8 mouse cellular contexts compared by ENCODE assay signal in the genomic region with DNA sequence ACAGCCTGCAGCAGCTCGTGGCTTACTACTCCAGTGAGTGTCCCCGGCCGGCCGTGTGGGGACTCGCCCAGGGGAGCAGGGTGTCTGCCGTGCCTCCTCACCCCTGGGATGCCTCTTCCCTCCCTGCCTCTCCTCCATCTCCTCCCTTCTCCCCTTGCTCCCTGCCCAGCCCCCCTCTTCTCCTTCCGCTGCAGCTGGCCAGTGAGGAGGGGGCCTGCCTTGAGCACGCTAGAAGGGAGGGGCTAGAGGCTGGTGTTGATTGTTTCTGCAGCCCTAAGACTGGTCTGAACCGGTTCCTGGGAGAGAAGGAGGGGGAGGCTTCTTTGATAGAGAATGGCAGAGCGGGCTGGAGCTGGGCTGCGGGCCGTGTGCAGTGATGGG. TPM values are rescaled to one million over a fixed set of nuclear protein-coding genes. Genes with fewer than 3 reads are reported as not detected.
DNase-seq lines count a peak whose midpoint lies in the region; ATAC-seq lines count a peak whose summit lies in the region.

No protein-coding gene starts in this region.

- ATAC-seq in lung, embryonic 16.5 days (ENCODE audit: low read depth): peak; percentile 92
- peak; percentile 92 for ATAC-seq in midbrain, embryonic 14.5 days (ENCODE audit: low FRiP score, low TSS enrichment)
- ATAC-seq in activated CD4-positive, CD25-positive, alpha-beta regulatory T cell, adult 4 months: no peak

- H3K27ac ChIP-seq in lung, embryonic 16.5 days (ENCODE audit: low read length): peak overlapping the region; percentile 88
- H3K27ac ChIP-seq in hindbrain, embryonic 10.5 days: peak overlapping the region; percentile 99
- peak overlapping the region; percentile 99 for H3K27ac ChIP-seq in midbrain, embryonic 14.5 days (replicated peaks; ENCODE audit: low read depth, low read length)

- WGBS in lung, embryonic 16.5 days: 12% methylated on average over 11 of the region's 12 CpGs
- under 1% methylated on average over 12 of the region's 12 CpGs for WGBS in hindbrain, embryonic 10.5 days
- 2% methylated on average over 12 of the region's 12 CpGs for WGBS in midbrain, embryonic 14.5 days

- H3K4me1 ChIP-seq in lung, embryonic 16.5 days (replicated peaks; ENCODE audit: control insufficient read depth, insufficient read depth, low read length): peaks cover 44% of the 10 kb centered on the region
- H3K4me1 ChIP-seq in hindbrain, embryonic 10.5 days (replicated peaks): peaks cover 89% of the 10 kb centered on the region
- peaks cover 56% of the 10 kb centered on the region for H3K4me1 ChIP-seq in midbrain, embryonic 14.5 days (ENCODE audit: control insufficient read depth, insufficient read depth, low read length)

- H3K9me3 ChIP-seq in lung, embryonic 16.5 days (ENCODE audit: control insufficient read depth, low read length): no peaks in the 10 kb centered on the region
- H3K9me3 ChIP-seq in hindbrain, embryonic 10.5 days: no peaks in the 10 kb centered on the region
- H3K9me3 ChIP-seq in midbrain, embryonic 14.5 days (ENCODE audit: control insufficient read depth, low read length): no peaks in the 10 kb centered on the region

- peak overlapping the region; percentile 6; the same call in 1 of the 2 replicates for H3K4me2 ChIP-seq in lung, embryonic 16.5 days (ENCODE audit: low read depth, low read length)
- H3K4me2 ChIP-seq in midbrain, embryonic 14.5 days (ENCODE audit: low read length): peak overlapping the region; percentile 47

- no peaks in the 10 kb centered on the region for H3K27me3 ChIP-seq in lung, embryonic 16.5 days (ENCODE audit: control insufficient read depth, insufficient read depth, low read depth, low read length)
- H3K27me3 ChIP-seq in hindbrain, embryonic 10.5 days (ENCODE audit: insufficient read depth, poor library complexity, severe bottlenecking): peaks cover 10% of the 10 kb centered on the region; the same call in 1 of the 2 replicates
- H3K27me3 ChIP-seq in midbrain, embryonic 14.5 days (ENCODE audit: control insufficient read depth, insufficient read depth, low read length): no peaks in the 10 kb centered on the region

- H3K36me3 ChIP-seq in lung, embryonic 16.5 days (ENCODE audit: control insufficient read depth, insufficient read depth, low read length): peaks cover 28% of the 10 kb centered on the region
- peaks cover 66% of the 10 kb centered on the region for H3K36me3 ChIP-seq in hindbrain, embryonic 10.5 days
- peaks cover 67% of the 10 kb centered on the region for H3K36me3 ChIP-seq in midbrain, embryonic 14.5 days (ENCODE audit: control insufficient read depth, insufficient read depth, low read length)

- no peak overlapping the region for H3K4me3 ChIP-seq in lung, embryonic 16.5 days (ENCODE audit: low read length)
- peak overlapping the region; percentile 37 for H3K4me3 ChIP-seq in hindbrain, embryonic 10.5 days
- no peak overlapping the region for H3K4me3 ChIP-seq in midbrain, embryonic 14.5 days (replicated peaks; ENCODE audit: low read depth, low read length)

- H3K9ac ChIP-seq in lung, embryonic 16.5 days (ENCODE audit: low read length): peak overlapping the region; percentile 54
- H3K9ac ChIP-seq in midbrain, embryonic 14.5 days (replicated peaks; ENCODE audit: low read length): peak overlapping the region; percentile 51

- DNase-seq in frontal cortex, postnatal 10 days (ENCODE audit: low spot score in 2 of 2): peak; percentile 66 to 83
- DNase-seq in frontal cortex, postnatal 36 days (ENCODE audit: low spot score in 2 of 2): no peak
- DNase-seq in lung, postnatal 14 days: no peak
- peak; percentile 93 for DNase-seq in hindbrain, embryonic 10.5 days (ENCODE audit: low spot score)
- DNase-seq in midbrain, embryonic 14.5 days: peak; percentile 95
- no peak for DNase-seq in cerebellum, adult 11 months

RNA-seq across cellular contexts. Expression of gene Src, which starts 46.5 kb away (rescaled TPM):
- 20.9 and 21.1 TPM in 2 replicates for polyA plus RNA-seq in lung, embryonic 16.5 days (2015; fragmentation: Nextera tagmentation; extraction: Ambion mirVana)
- polyA plus RNA-seq in hindbrain, embryonic 10.5 days (2016; fragmentation: Nextera tagmentation; extraction: Ambion mirVana): 20.8 and 29.3 TPM in 2 replicates
- polyA plus RNA-seq in midbrain, embryonic 14.5 days (2014; fragmentation: Nextera tagmentation; extraction: Ambion mirVana): 34.3 and 52.2 TPM in 2 replicates
- polyA plus RNA-seq in activated CD4-positive, CD25-positive, alpha-beta regulatory T cell, adult 4 months (2017; shearing (Covaris generic)): 1 to 10 TPM; 2.0 to 2.1 TPM

Comparison
In these comparisons a context has a peak if more than half of its experiments do, and no peak if none do; other contexts are left out.
1. DNase-seq: peak in frontal cortex, postnatal 10 days (2 of 2), hindbrain, embryonic 10.5 days (single experiment) and midbrain, embryonic 14.5 days (single experiment); none in frontal cortex, postnatal 36 days (0 of 2), lung, postnatal 14 days (single experiment) and cerebellum, adult 11 months (single experiment).
2. Peak in every context shown above with its lines, with median percentiles within 50 percentile points of each other: H3K27ac ChIP-seq.